Mouse (Mus musculus) mouse trophoblast stem cell (cell line): ENCODE data around the gene Pcnt.

Source experiments
- in situ Hi-C, 2 experiments: fragments of 300-500 bp; cut with MseI, MboI; formaldehyde crosslinking; loops; 2 replicates in 1 of 2; 3 replicates in 1 of 2; pipeline ENCODE4 v1.15.1; 2025

Pcnt gene

DNA sequence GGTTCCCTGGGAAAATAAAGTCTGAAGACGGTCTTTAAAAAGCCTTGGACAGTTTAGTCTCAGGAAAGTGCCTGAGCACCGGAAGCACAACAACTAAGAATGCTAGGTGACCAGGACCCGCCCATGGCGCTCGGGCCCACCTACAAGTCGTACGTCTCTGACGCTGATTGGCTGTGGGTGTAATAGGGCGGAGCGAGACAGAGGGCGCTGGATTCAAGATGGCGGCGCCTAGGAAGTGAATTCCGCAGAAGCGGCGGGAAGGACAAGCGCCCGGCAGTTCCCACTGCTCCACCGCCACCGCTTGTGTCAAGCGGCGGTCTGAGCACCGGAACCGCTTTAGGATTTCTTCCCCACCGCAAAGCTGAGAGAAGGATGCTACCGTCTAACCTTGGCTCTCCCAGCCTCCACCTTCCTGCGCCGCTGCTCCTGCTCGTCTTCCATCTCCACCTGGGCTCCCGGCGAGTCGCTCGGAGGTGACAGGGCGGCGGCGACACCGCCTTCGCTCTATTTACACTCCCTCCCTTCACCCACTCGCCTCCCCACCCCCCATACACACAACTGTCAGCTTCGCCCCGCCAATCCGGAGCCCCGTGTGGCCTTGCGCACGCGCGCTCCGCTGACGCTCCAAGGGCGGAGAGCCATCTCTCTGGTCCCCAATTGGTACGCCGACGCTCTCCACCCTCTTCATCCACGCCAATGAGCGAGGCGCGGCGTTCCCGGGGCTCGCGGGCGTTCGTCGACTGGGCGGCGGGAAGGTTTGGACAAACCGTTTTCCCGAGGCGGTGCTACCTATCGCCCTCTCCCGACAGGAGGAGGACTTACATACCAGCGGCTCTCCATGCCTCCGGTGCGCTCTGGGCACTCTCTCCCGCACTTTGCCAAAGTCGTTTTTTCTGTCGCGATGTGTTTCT lies at the start of gene Pcnt:
TSS of gene Pcnt (minus strand) at position 609 of the 911 bp plus-strand sequence.
- in situ Hi-C loops = no loop called here

DNA sequence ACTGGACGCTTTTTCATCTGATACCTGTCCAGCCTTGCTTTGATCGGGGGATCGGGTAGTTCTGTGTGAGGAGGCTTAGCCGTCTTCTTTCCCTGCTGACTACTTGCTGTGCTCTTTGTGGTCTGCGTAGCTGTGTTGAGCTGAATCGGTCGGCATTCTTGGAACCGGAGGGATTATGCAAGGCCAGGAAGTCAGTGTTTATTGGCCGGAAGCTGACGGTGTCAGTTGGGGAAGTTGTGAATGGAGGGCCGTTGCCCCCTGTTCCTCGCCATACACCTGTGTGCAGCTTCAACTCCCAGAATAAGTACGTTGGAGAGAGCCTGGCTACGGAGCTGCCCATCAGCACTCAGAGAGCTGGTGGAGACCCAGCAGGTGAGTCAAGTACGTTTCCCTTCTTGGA lies 46.6 kb upstream of the Pcnt start:
- in situ Hi-C loops = no loop called here

DNA sequence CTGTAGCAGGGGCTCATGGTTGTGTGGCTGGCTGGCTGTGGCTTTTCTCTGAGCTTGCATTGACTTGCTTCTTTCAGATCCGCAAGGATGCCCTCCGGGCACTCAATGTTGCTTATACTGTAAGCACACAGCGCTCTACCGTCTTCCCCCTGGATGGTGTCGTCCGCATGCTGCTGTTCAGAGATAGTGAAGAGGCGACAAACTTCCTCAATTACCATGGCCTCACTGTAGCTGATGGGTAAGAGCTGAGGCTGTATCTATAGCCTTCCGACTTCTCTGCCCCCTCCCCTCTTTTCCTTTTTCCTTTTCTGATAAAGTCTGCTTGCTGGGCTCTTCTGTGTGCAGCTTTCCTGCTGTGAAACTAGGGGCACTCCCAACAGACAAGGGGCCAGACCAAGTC lies 45.7 kb upstream of the Pcnt start:
- in situ Hi-C loops = no loop called here

DNA sequence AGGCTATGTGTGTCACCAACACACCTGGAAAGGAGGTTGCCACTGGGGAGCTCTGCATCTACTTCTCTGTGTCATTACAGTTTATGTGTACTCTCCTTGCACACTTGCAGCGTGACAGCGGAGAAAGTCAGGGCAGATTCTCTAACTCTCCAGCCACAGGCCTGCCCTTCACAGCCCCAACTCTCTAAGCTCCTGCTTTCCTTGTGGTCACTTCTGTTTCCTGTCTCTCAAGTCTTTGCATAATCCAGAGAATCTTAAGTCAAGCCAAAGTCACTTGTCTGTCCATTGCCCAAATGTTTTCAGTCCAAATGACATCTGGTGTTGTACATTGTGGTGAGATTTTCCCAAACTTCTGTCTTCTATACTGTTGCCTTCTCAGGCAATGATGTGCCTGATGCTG lies 43.7 kb upstream of the Pcnt start:
- in situ Hi-C loops = no loop called here

DNA sequence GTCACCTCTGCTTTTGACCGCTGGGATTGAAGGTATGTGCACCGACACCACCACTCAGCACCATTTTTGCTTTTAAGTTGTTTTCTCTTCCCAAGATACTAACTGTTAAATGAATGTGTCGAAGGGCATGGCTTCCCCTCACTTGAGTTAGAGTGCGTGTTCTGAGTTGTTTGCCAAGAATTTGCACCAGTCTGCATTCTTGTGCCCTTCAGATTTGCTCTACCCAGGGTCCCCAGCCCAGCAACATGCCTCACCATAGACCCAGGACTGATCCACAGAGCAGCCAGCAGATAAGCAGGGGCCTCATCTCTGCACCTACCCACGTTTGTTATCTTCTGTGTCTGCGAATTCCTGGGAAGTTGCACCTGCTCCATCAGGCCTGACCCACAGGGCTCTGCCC lies 38.9 kb upstream of the Pcnt start:
- in situ Hi-C loops = no loop called here

DNA sequence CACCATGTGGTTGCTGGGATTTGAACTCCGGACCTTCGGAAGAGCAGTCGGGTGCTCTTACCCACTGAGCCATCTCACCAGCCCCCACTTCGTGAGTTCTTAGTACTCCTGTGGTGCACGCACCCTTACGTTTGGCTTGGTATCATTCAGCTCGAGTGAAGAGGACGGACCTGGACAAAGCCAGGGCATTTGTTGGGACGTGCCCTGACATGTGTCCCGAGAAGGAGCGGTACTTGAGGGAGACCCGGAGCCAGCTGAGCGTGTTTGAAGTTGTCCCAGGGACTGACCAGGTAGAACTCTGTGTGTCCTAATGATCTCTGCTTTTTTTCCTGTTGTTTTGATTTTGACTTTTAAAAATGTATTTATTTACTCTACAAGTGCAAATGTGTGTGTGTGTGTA lies 38.3 kb upstream of the Pcnt start:
- in situ Hi-C loops = no loop called here

DNA sequence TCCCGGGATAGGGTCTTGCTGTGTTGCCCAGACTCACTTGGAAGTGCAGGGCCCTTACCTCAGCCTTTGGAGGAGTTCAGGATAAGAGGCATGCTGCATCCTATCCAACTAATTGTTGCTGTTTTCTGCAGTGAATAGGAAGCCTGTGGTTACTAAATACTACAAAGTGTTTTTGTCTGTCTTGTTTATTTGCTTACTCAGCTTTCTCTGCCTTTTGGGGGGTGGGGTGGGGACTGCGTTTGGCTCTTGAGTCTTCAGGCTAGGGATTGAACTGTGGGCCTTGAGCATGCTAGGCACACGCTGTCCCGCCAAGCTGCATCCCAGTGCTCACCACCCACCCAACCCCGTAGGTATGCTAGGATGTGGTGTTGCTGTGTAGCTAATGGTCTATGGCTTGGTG lies 31.2 kb upstream of the Pcnt start:
- in situ Hi-C loops = no loop called here

DNA sequence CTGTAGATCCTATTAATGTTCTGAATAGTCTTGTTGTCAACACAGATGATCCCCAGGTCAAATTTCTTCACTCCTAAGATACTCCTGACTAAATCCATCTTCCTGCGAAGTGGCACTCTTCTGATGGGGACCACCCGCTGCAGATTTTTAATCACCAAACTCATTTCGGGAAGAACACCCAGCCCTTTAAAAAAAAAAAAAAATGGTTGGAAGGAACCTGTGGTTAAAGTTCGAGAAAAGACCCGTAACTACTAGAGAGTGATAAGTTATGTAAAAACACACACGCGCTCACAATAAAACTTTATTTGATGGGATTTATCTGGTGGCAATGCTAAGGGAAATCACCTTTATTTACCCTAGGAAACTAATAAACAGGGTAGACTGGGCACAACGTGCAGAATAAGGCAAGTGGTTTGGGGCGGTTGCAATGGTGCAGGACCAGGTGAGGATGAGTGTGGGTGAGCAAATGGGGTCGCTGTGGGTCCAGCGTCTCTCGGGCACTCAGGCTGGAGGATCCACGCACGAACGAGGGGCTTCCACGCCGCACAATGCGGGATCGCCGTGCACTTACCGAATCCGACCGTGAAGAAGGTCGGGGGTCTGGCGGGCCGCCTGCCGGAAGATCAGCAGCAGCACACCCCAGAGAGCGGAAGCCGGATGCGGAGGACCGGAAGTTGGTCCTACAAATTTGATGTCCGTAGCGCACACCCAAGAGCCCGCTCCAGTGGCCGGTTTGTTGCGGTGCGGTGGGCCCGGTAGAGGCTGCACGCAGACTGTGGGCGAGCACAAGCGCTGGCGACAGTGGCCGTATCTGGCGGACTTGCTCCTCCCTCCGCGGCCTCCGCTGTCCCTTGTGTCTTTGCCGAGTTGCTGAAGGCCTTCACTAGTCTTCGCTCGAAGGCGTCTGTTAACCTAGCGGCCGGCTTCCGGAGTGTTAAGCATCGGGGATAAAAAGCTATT lies 25.9 kb upstream of the Pcnt start, which contains the start of the genes Mcm3ap and Ybey:
TSS of gene Mcm3ap (plus strand) at position 725 of the 960 bp plus-strand sequence.
TSS of gene Ybey (minus strand) at position 912 of the 960 bp plus-strand sequence.
- in situ Hi-C loops = no loop called here

DNA sequence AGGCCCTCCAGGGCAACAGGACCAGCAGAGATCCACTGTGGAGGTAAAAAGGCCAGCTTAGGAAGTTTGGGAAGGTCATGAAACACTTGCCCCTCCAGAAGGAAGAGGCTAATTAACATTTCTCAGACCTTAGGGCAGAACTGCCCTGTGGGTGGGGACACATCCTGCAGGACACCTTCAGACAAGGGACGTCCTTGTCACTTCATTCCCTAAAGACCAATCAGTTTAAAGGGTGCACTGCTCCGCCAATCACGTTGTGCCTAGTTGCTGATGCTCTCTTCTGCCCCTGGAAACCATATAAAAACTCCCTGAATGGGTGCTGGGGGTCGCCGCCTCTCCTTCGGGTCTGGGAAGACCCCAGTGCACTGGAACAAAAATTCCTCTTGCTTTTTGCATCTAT lies 20.1 kb upstream of the Pcnt start:
- in situ Hi-C loops = no loop called here

DNA sequence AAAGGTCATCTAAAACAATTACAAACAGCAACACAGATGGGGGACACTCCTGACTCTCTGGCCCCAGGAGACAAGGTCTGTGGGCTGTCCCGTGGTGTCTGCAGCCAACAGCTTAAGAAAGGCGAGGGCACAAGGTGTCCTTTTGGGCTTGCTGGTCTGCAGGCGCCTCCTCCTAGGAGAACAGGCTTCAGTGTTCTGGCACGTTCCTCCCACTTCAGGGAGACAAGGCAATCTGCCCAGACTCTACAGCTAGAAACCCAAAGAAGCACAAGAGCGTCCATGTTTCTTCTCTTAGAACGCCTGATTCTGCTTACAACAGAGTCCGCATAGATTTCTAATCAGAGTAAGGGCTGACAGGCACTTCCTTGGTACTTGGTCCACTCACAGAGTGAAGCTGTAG lies 19.7 kb upstream of the Pcnt start:
- in situ Hi-C loops = no loop called here

DNA sequence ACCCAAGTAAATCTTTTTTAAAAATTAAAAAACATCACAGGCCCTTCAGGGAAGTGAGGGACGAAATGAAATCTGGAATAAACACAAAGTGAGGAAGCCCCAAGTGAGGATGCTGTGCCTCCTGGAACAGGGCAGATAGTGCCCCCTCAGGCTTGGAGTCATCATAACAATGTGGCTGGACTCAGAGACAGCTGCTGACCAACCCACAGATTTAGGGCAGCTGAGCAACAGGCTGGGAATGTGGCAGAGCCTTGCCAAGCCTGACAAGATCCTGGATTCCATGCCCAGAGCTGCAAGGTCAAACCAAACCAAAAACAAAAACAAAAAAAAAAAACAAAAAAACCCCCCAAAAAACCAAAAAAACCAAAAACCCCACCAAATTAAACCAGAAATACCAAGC lies 18.7 kb upstream of the Pcnt start:
- in situ Hi-C loops = no loop called here

DNA sequence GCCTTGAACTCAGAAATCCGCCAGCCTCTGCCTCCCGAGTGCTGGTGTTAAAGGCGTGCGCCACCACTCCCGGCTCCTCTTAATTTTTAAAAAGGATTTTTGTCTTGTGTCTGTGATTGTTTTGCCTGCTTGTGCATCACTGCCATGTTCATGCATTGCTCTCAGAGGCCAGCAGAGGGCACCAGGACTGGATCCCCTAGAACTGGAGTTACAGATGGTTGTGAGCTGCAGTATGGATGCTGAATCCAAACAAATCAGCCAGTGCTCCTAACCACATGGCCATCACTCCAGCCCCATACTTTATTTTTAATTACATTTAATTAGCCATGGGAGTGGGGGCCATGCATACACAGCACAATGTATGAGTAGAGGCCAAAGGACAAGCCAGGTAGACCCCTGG lies 12.7 kb upstream of the Pcnt start:
- in situ Hi-C loops = loop anchor here in 1 of 2 experiments (10.0 kb wide), 1 partner anchor 280 kb away; no protein-coding TSS in a partner anchor

DNA sequence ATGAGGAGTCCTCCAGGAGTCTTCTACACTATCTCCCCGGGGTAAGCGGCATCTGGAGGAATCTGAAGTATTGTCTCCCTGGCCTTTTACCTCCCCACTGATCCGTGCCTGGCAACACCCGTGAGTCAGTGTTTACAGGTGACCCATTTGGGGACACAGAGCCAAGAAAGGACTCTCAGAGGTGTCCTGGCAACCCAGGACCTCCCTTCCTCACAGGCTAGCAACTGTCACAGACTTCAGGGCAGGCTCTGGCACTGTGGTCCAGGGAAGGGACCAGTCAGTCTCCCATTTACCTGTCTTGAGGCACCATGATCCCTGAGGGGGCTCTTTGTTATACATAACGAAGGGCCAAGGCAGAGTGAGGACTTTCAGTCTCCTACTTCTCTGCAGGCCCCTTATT lies 6.3 kb upstream of the Pcnt start, which contains the start of gene 2610028H24Rik:
TSS of gene 2610028H24Rik (plus strand) at position 231 of the 400 bp plus-strand sequence.
- in situ Hi-C loops = no loop called here

DNA sequence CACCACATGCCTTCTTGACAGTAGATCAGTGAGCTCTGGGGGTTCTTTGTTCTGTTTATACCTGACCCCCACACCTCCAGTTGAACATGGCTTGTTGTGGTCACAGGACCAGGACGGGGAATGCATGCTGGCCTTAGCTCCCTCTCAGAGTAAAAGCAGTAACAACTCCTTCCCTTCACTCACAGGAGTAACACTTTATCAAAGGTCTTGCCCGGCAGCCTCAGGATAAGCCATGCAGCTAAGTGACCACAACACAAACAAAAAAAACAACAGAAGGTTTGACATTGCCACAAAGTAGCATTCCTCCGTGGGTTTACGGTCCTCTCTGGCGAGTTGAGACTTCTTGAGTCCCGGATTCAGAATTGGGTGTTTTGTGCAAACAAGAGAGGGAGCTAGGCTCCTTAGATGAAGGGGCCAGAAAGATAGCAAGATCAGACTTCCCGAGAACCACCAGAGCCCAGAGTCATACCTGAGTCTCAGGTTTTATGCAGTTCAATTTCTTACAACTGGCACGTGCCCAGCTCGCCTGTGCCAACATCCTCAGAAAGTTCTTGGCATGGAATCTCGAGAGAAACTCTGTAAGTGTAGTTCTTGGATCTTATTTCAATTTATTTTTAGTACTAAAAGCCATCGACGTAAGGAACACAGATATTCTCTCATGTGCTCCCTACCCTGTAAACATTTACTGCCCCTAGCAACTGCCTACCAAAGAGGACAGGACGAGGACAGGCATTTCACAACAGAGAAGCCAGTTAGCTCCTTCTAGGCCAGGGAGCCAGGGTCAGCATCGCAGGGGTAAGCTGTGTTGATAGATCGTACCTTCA lies 5.0 kb upstream of the Pcnt start:
- in situ Hi-C loops = no loop called here

DNA sequence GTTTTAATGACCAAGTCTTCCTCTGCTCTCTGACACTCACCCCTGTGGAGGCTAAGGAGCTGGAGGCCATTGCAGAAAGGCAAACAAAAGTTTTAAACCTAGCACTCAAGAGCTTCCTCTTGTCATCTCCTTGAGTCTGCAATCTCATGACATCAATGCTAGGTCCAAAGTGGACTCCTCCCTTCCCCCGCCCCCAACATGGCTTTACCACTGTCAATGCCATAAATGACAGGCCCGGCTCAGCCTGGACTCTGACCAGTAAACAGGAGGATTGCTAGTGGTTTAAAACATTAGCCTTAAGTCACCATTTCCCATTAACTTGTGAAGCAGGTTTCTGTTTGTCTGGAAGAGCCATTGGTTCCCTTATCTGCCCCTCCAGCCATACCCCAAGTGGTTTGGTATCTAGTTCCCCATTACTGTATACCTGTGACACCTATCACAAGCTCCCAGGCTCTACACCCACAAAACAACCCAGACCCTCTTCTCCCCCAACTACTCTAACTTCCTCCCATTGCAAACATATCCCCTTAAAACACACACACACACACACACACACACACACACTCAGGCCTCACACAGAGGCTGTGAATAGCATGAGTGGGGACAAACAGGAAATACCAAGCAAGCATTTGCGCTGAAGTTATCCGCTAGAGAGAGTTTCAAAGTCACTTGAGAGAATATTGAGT lies 3.6 kb upstream of the Pcnt start:
- in situ Hi-C loops = no loop called here

DNA sequence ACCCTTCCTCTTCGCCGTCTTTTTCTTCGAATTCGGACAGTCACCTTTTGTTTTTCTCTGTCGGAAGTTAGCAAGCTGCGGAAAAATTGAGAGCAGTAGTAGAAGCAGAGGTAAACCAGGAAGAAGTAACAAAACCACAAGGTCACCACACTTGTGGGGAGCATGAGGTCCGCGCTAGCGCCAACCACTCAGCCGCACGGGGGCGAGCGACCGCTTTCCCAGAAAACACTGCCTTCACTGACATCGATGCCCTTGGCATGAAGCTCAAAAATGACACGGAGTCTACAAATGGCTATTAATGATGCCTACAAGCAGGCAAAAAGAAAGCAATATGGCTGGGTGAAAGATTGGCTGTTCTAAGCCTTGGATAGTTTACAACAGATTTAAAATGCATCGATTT lies 2.3 kb downstream of the Pcnt start, which contains the start of gene AC141477.1:
TSS of gene AC141477.1 (minus strand) at position 164 of the 400 bp plus-strand sequence.
- in situ Hi-C loops = no loop called here

DNA sequence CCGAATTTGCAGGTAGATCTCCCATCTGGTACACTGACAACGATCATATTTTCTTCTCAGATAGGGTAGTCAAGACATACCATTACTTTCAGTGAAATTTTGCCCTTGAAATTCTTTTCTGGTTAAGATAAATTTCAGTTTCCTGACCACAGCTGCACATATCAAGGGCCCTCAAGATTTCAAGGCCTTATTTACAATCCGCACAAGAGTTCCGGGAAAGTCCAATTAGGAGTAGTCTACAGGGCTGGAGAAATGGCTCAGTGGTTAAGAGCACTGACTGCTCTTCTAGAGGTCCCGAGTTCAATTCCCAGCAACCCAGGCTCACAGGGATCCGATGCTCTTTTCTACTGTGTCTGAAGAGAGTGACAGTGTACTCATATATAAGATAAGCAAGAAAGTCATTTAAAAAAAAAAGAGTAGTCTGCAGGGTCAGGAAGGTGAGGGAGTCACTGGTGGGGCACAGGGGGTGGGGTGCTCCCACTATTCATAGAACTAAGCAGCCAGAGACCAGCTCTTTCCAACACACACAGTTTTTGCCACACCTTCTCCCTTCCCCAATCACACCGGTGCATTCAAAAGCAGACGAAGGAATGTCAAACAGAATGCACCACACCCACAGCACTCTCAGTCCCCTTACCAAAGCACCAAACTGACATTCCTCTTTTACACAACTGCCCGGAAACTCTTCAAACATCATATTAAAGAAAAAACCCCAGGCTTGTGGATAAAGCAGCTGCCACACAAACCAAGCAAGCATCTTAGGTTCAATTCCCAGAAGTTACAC lies 3.3 kb downstream of the Pcnt start:
- in situ Hi-C loops = no loop called here

DNA sequence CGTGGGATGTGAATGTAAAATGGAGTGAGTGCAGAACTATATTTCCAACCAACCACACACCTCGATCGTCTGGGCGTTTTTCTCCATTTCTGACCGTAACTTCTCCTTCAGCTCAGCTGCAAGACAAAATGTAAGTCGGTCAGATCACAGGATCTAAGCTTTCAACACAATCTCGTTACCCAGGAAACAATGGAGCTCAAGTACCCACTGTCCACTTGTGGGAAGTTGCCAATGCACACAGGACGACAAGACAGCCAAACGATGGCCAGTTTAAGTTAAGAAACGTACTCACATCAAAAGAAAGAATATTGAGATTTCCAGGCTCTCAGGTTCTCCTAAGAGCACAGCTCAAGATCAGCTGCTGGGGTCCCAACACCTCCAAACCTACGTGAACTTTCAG lies 8.7 kb downstream of the Pcnt start:
- in situ Hi-C loops = no loop called here

DNA sequence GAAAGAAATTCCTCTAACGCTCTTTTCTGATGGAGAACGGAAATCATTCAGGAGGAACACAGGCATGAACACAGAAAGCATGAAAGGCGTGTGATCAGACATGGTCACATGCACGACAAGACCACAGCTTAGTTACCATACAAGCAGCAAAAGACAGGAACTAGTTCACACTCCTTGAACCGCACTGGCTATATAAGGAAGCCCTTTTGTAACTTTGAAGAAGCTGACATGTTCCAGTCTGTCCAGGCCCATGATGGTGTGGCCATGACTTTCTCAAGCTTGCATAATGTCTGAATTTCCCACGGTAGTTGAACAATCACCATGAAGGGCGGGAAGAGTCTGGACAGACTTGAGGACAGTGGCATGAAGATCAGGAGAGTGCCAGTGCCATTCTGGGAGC lies 16.9 kb downstream of the Pcnt start:
- in situ Hi-C loops = no loop called here

DNA sequence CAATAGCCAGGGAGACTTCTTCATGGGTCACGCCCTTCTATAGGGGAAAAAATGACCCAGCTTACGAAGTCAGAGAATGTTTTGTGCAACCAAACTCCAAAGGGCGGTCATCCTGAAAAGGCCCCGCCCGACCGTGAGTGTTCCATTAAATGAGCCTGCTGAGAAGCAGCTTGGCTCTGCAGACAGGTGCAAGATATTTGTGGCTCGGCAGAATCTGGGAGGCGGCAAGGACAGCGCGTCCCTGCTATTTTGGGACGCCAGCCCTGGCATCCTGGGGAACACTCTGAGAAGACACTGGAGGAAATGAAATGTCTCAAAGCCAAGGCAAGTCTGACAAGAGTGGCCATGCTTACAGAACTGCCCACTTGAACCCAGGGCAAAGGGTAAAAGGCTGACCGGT lies 25.8 kb downstream of the Pcnt start:
- in situ Hi-C loops = no loop called here
